Mouse (Mus musculus): ENCODE data around the gene Xpc.

DNA sequence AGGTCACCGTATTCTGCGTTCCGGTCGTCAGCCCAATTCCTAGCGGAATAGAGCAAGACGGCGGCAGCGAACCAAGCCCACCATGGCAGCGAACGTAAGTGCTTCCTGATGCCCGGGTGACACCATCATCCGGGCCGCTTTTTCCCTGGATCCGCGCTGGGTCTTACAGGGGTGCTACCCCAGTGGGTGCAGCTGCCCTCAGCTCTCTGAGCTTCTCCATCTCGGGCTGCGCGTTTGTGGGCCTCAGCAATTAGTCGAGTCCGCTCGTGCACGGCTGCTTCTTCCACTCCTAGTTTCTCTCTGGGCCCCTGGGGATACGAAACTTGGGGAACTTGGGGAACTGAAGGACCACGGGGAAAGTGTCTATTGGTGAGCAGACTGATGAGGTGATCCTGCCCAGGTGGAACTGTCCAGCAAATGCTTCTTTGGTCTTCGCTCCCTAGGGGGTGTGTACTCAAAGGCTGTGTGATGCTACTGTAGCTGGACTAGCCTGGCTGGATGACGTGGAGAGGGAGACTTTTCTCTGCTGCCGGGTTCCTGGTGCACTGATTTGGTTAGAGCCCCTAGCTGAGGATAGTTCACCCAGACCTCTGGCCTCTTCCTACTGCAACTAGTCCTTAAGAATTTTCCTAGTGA is 41.8 kb downstream of the Xpc start:
- no peak for TF ChIP-seq POLR2A (IDR thresholded peaks at IDR 0.05; ENCODE audit: extremely low read depth, insufficient read depth, low read length)
- TF ChIP-seq CTCF (IDR thresholded peaks at IDR 0.05; ENCODE audit: extremely low read depth, insufficient read depth, low read length), result no peak
